Mouse (Mus musculus) ES-Bruce4 (cell line): ENCODE measurements around the gene Hddc3. TPM values are rescaled to one million over a fixed set of nuclear protein-coding genes. Genes with fewer than 3 reads are reported as not detected.
A peak's percentile ranks its signal among the peaks of the same experiment; 100 is the strongest.

ENCODE experiments used
- H3K27ac ChIP-seq: 2 replicates; pipeline ENCODE4 v1.5.1; 2012; ENCODE audit warnings: low read length, inconsistent platforms; ENCODE audit not compliant: insufficient read depth
- H3K27me3 ChIP-seq: 2 replicates; pipeline ENCODE4 v1.6.1; 2012; ENCODE audit warnings: mild to moderate bottlenecking, low read length, inconsistent platforms; ENCODE audit not compliant: control insufficient read depth, poor library complexity, insufficient read depth, severe bottlenecking
- H3K36me3 ChIP-seq: 2 replicates; pipeline ENCODE4 v1.6.1; 2012; ENCODE audit warnings: inconsistent platforms, mild to moderate bottlenecking, low read length, moderate library complexity; ENCODE audit not compliant: control insufficient read depth, poor library complexity, insufficient read depth, severe bottlenecking
- H3K4me1 ChIP-seq: one replicate; pipeline ENCODE4 v1.8.1; 2011; ENCODE audit warnings: low read length; ENCODE audit not compliant: control insufficient read depth, insufficient read depth
- H3K4me3 ChIP-seq: 2 replicates; pipeline ENCODE4 v1.5.1; 2011; ENCODE audit warnings: low read depth, mild to moderate bottlenecking, low read length
- H3K9ac ChIP-seq: 2 replicates; pipeline ENCODE4 v1.6.1; 2012; ENCODE audit warnings: low read depth, mild to moderate bottlenecking, inconsistent platforms; ENCODE audit not compliant: poor library complexity, severe bottlenecking
- H3K9me3 ChIP-seq: replicated peaks from 2 replicates; pipeline ENCODE4 v1.6.1; 2012; ENCODE audit warnings: mild to moderate bottlenecking, low read length, inconsistent platforms; ENCODE audit not compliant: control insufficient read depth, poor library complexity, insufficient read depth, severe bottlenecking
- CTCF ChIP-seq: IDR thresholded peaks from one replicate; pipeline ENCODE4 v1.8.1; 2011; ENCODE audit warnings: low read depth, low read length
- EP300 ChIP-seq: IDR thresholded peaks from 2 replicates; pipeline ENCODE4 v1.6.1; 2011; ENCODE audit warnings: low read depth, low read length; ENCODE audit not compliant: insufficient read depth
- POLR2A ChIP-seq: IDR thresholded peaks from one replicate; pipeline ENCODE4 v1.8.1; 2011; ENCODE audit warnings: low read length; ENCODE audit not compliant: insufficient read depth
- polyA plus RNA-seq: library from polyadenylated mRNA; stranded (reverse); fragments of >200 nt; gene quantifications from 2 replicates; pipeline ENCODE4 v1.2.4, GENCODE M21; 2011; ENCODE audit warnings: low read depth; ENCODE audit not compliant: missing spikeins, insufficient read depth, insufficient read length

The Hddc3 gene
- polyA plus RNA-seq, result 9.7 and 12.8 TPM in 2 replicates

DNA sequence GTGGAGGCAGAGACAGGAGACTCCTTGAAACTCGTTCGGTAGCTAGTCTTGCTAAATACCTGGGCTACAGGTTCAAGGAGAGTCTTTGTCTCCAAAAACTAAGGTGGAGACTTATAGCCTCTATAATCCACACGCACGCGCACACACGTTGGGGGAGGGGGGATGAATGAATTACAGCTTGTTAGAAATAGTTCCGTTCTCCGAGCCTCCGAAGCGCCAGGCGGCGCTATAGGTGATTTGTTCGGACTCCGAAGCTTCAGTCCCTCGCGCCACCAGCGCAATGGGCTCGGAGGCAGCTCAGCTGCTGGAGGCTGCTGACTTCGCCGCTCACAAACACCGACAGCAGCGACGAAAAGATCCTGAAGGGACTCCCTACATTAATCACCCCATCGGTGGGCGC lies at the start of gene Hddc3:
TSS of gene Hddc3 (plus strand) at position 247 of the 400 bp plus-strand sequence.
- Histone ChIP-seq H3K4me3 (peak within 1 kb of the TSS; percentile 83), H3K9me3 (no peaks in the 10 kb centered on the region), H3K36me3 (no peaks in the 10 kb centered on the region), H3K27ac (no peak within 1 kb of the TSS), H3K4me1 (peaks cover 2% of the 10 kb centered on the region), H3K27me3 (no peaks in the 10 kb centered on the region), H3K9ac (peak within 1 kb of the TSS; percentile 62)
- peak; percentile 62 for TF ChIP-seq POLR2A
- peak; percentile 62 for TF ChIP-seq CTCF
- peak; percentile 56; the same call in 1 of the 2 replicates for TF ChIP-seq EP300

DNA sequence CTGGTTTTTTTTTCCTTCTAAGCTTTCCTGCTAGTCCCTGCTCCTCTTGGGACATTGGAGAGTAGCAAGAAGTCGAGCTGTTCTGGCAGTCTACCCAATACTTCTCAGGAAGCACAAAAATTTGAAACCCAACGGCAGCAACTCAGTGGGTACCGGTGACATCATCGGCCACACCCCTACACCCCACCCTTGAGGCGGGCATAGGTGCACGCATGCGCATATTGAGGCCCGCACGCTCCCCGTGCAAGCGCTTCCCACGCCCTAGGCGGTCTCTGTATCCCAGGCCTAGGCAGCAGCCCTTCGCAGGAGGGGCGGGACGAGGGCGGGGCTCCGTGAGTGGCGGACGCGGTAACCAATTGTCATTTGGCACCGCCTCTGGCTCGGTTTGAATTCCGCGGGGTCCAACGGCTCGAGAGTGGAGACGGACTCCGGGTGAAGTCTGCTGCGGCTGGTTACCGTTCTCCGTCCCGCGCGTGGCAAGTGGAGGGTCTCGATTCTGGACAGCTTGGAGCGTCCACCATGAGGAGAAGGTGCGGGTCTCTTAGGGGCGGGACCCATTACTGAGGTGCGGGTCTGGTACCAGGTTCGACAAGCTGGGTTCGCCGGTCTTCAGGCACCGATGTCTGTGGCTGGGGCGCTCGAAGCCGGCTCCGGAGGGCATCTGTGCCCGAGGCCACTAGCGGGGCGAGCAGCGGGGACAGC lies 48.7 kb upstream of the Hddc3 start, which contains the start of gene Prc1:
TSS of gene Prc1 (plus strand) at position 389 of the 702 bp plus-strand sequence.
- Histone ChIP-seq H3K27ac (peak within 1 kb of the TSS; percentile 85), H3K4me3 (peak within 1 kb of the TSS; percentile 97), H3K4me1 (no peaks in the 10 kb centered on the region), H3K27me3 (no peaks in the 10 kb centered on the region), H3K9ac (peak within 1 kb of the TSS; percentile 99), H3K36me3 (peaks cover 15% of the 10 kb centered on the region), H3K9me3 (no peaks in the 10 kb centered on the region)
- TF ChIP-seq CTCF (no peak), EP300 (peak; percentile 7; the same call in 1 of the 2 replicates), POLR2A (peak; percentile 66)

DNA sequence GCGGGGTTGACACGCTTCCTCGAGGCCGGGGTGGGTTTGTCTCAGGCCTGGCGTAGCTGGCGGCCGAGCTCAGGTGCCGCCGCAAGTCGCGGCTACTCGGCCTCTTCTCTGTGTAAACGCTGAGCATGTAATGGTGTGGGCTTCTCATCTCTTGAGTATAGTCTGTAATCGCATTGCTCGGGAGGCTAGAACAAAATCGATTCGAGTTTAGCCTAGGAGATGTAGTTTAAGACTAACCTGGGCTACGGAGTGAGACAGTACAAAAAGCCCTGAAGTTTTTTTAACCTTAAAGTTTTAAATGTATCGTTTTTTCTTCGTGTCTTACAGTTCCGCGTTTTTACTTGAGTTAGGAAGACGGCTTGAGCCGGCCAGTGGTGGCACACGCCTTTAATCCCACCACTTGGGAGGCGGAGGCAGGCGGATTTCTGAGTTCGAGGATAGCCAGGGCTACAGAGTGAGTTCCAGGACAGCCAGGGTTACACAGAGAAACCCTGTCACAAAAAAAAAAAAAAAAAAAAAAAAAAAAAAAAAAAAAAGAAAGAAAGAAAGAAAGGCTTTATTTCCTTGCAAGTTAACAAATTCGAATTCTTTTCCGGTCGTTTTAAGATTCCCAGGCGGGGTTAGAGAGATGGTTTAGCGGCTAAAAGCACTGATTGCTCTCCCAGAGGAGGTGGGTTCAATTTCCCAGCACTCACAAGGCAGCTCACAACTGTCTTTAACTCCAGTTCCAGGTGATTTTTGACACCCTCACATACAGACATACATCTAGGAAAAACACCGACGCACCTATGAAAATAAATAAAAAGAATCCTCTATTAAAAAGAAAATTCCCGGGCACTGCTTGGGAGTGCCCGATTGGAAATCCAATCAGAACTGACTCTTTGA lies 47.9 kb upstream of the Hddc3 start:
- no peaks in the 10 kb centered on the region for H3K4me1 ChIP-seq
- peak overlapping the region; percentile 99 for H3K9ac ChIP-seq
- H3K4me3 ChIP-seq, result peak overlapping the region; percentile 97
- no peaks in the 10 kb centered on the region for H3K9me3 ChIP-seq
- H3K27me3 ChIP-seq, result no peaks in the 10 kb centered on the region
- peak overlapping the region; percentile 58; the same call in 1 of the 2 replicates for H3K27ac ChIP-seq
- peaks cover 17% of the 10 kb centered on the region for H3K36me3 ChIP-seq
- TF ChIP-seq CTCF, result no peak
- TF ChIP-seq EP300, result no peak

DNA sequence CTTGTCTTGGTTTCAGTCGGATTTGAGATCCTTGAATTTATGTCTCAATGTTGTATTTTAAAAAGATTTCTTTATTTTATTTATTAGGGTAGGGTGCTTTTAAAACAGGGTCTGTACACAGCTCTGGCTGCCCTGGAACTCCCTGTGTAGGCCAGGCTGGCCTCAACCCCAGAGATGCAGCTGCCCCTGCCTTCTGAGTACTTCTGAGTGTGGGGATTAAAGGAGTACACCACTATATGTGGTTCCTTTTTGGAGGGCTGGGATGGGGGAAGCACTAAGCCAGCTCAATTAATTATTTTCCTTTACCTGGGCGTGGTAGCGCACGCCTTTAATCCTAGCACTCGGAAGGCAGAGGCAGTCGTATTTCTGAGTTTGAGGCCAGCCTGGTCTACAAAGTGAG lies 46.4 kb upstream of the Hddc3 start:
- peak overlapping the region; percentile 60 for H3K9ac ChIP-seq
- H3K9me3 ChIP-seq, result no peaks in the 10 kb centered on the region
- no peaks in the 10 kb centered on the region for H3K27me3 ChIP-seq
- no peak overlapping the region for H3K27ac ChIP-seq
- H3K4me3 ChIP-seq, result no peak overlapping the region; the same call in 1 of the 2 replicates
- TF ChIP-seq CTCF, result no peak
- no peak for TF ChIP-seq EP300
- TF ChIP-seq POLR2A, result no peak
- H3K36me3 ChIP-seq, result peaks cover 28% of the 10 kb centered on the region
- H3K4me1 ChIP-seq, result no peaks in the 10 kb centered on the region

DNA sequence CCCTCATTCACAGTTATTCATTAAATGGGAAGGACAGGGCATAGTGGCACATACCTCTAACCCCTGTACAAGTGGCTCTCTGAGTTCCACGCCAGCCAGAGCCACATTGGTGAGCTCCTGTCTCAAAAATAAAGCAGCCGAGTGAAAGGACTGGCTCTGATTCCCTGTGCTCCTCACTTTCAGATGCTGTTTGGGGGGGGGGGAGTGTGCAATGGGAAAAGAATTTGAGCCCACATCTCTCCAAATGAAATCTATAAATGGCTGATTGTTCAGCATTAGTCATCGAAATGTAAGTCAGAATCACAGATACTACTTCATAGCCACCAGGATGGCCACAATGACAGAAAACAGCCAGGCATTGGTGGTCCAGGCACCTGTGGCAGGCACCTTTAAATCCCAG lies 45.9 kb upstream of the Hddc3 start:
- 0 out of 2 replicates have a peak overlapping the region, but pooled peaks have one; percentile 6 for H3K4me3 ChIP-seq
- H3K4me1 ChIP-seq, result no peaks in the 10 kb centered on the region
- TF ChIP-seq POLR2A (no peak), EP300 (no peak), CTCF (no peak)
- peaks cover 34% of the 10 kb centered on the region for H3K36me3 ChIP-seq
- H3K27ac ChIP-seq, result no peak overlapping the region
- no peaks in the 10 kb centered on the region for H3K27me3 ChIP-seq
- H3K9me3 ChIP-seq, result no peaks in the 10 kb centered on the region
- H3K9ac ChIP-seq, result no peak overlapping the region

DNA sequence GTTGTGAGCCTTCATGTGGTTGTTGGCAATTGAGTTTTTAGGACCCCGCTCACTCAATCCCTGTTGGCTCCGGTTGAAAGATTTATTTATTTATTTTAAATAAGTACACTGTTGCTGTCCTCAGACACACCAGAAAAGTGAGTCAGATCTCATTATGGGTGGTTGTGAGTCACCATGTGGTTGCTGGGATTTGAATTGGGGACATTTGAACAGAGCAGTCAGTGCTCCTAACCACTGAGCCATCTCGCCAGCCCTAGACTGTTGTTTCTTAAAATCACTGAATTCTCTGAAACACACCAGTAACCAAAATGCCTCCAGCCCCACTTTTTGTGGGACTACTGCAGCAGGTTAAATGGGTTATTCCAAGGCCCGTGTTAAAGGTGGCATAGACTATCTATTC lies 44.1 kb upstream of the Hddc3 start:
- peaks cover 47% of the 10 kb centered on the region for H3K36me3 ChIP-seq
- no peak overlapping the region for H3K4me3 ChIP-seq
- no peaks in the 10 kb centered on the region for H3K9me3 ChIP-seq
- no peak overlapping the region for H3K9ac ChIP-seq
- no peaks in the 10 kb centered on the region for H3K27me3 ChIP-seq
- H3K27ac ChIP-seq, result no peak overlapping the region
- H3K4me1 ChIP-seq, result no peaks in the 10 kb centered on the region
- no peak for TF ChIP-seq POLR2A
- no peak for TF ChIP-seq EP300
- TF ChIP-seq CTCF, result no peak
